Mouse (Mus musculus) heart, adult 2 months (tissue): ENCODE data around the gene Msh5. TPM values are rescaled to one million over a fixed set of nuclear protein-coding genes. Genes with fewer than 3 reads are reported as not detected.
A peak's percentile ranks its signal among the peaks of the same experiment; 100 is the strongest.

ENCODE experiments used
- DNase-seq, 2 experiments: peaks; one replicate each; pipeline ENCODE4 v3.0.0; 2021
- H3K27ac ChIP-seq: fragments of 200-600 bp; 2 replicates; pipeline ENCODE4 v1.8.1; 2022
- H3K27me3 ChIP-seq: fragments of 200-500 bp; 2 replicates; pipeline ENCODE4 v1.6.1; 2012; ENCODE audit warnings: mild to moderate bottlenecking, low read length, inconsistent platforms, mixed read lengths; ENCODE audit not compliant: control insufficient read depth, insufficient read depth
- H3K36me3 ChIP-seq: fragments of 200-500 bp; 2 replicates; pipeline ENCODE4 v1.6.1; 2012; ENCODE audit warnings: low read length, inconsistent platforms; ENCODE audit not compliant: control insufficient read depth, insufficient read depth
- H3K4me1 ChIP-seq: fragments of 200-500 bp; 2 replicates; pipeline ENCODE4 v1.6.1; 2011; ENCODE audit warnings: low read length; ENCODE audit not compliant: control insufficient read depth, insufficient read depth
- H3K4me3 ChIP-seq: fragments of 200-600 bp; 2 replicates; pipeline ENCODE4 v1.8.1; 2022
- H3K79me2 ChIP-seq: fragments of 200-500 bp; replicated peaks from 2 replicates; pipeline ENCODE4 v1.6.1; 2012; ENCODE audit warnings: mild to moderate bottlenecking, inconsistent platforms, low read length, moderate library complexity, mixed read lengths; ENCODE audit not compliant: control insufficient read depth, insufficient read depth
- H3K9ac ChIP-seq: fragments of 200-500 bp; 2 replicates; pipeline ENCODE4 v1.6.1; 2012; ENCODE audit warnings: low read depth, mild to moderate bottlenecking, control low read depth, inconsistent platforms, low read length, mixed read lengths
- CTCF ChIP-seq: fragments of 200-600 bp; IDR thresholded peaks from 2 replicates; pipeline ENCODE4 v1.8.1; 2022; ENCODE audit warnings: antibody characterized with exemption, mild to moderate bottlenecking, moderate library complexity
- EP300 ChIP-seq: fragments of 200-500 bp; IDR thresholded peaks from 2 replicates; pipeline ENCODE4 v1.6.1; 2011; ENCODE audit warnings: low read depth, low read length, control low read depth; ENCODE audit not compliant: insufficient read depth
- POLR2A ChIP-seq: fragments of 200-500 bp; IDR thresholded peaks from 2 replicates; pipeline ENCODE4 v1.6.1; 2011; ENCODE audit warnings: mild to moderate bottlenecking, low read depth, low read length, control low read depth; ENCODE audit not compliant: insufficient read depth
- WGBS: fragments of 180-500 bp; shearing (Covaris S2); methylation state at CpG from one replicate; pipeline ENCODE4 v1.1.7; 2018; 5-methylcytosine and 5-hydroxymethylcytosine counted together
- intact Hi-C: fragments of 180-260 bp; cut with DNase I; formaldehyde crosslinking; loops from one replicate; pipeline ENCODE4 v1.15.1; 2025
- polyA plus RNA-seq: library from polyadenylated mRNA; depleted of rRNA; stranded (reverse); fragments of >200 nt; gene quantifications from 2 replicates; pipeline ENCODE4 v1.2.3, GENCODE M21; 2012
- total RNA-seq, 2 experiments: library from RNA; stranded (reverse); gene quantifications; 2 replicates each; pipeline ENCODE4 v1.2.3; 2021

The Msh5 gene
- total and polyA plus RNA-seq, 3 experiments = 0.23 to 1.2 (median 0.29) TPM

DNA sequence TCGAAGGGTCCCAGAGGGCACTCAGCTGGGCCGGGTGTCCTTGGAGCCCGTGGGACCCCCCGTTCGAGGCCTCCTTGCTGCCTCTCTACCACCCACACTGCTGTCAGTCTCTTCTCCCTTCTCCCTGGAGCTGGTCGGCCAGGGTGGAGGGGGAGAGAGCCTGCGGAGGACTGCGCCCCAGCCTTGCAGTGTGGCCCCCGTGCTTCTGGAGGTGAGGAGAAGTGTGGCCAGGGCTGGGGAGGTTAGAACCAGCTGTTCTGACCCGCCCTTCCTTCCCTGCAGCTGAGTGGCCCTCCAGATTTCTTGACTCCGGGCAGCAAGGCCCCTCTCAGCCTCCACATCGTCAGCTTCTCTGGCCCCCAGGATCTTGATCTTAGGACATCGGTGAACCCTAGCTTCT, 22.3 kb downstream of the Msh5 start:
- Histone ChIP-seq H3K9ac (no peak overlapping the region), H3K27ac (peak overlapping the region; percentile 6), H3K4me3 (no peak overlapping the region), H3K79me2 (no peaks in the 10 kb centered on the region), H3K36me3 (no peaks in the 10 kb centered on the region), H3K4me1 (peaks cover 11% of the 10 kb centered on the region), H3K27me3 (no peaks in the 10 kb centered on the region)
- 67% methylated on average over 13 of the region's 13 CpGs for WGBS
- intact Hi-C loops = loop anchor here (5.0 kb wide), 1 partner anchor 213 kb away; the partner anchor contains the start of gene Nfkbil1
- no peak for DNase-seq
- no peak for TF ChIP-seq POLR2A
- TF ChIP-seq EP300 = no peak
- no peak for TF ChIP-seq CTCF

DNA sequence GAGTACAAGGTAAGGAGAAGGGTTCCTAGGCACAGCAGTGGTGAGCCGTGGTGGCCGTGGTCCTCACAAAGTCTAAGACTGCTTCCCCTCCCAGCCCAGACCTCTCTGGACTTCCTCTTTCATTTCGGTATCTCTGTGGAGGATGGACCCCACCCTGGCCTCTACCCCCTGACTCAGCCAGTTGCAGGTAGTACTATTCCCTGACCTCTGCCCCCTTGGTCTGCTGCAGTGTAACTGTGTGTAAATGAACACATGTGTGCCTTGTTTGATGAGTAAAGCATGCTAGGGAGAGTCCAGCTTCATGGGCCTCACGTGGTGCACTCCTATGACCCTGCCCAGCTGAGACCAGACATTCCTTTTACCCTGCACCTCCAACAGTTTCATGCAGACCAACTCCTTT, 22.8 kb downstream of the Msh5 start:
- Histone ChIP-seq H3K36me3 (no peaks in the 10 kb centered on the region), H3K9ac (no peak overlapping the region), H3K79me2 (no peaks in the 10 kb centered on the region), H3K27ac (peak overlapping the region; percentile 6), H3K27me3 (no peaks in the 10 kb centered on the region), H3K4me1 (peaks cover 11% of the 10 kb centered on the region), H3K4me3 (no peak overlapping the region)
- TF ChIP-seq CTCF (no peak), POLR2A (no peak), EP300 (no peak)
- DNase-seq = peak in 1 of 2 experiments; percentile 39
- intact Hi-C loops = loop anchor here (2.0 to 5.0 kb wide), 2 partner anchors 23 to 214 kb away; partner anchors contain the start of genes Msh5 and Nfkbil1
- 58% methylated on average over 4 of the region's 4 CpGs for WGBS

DNA sequence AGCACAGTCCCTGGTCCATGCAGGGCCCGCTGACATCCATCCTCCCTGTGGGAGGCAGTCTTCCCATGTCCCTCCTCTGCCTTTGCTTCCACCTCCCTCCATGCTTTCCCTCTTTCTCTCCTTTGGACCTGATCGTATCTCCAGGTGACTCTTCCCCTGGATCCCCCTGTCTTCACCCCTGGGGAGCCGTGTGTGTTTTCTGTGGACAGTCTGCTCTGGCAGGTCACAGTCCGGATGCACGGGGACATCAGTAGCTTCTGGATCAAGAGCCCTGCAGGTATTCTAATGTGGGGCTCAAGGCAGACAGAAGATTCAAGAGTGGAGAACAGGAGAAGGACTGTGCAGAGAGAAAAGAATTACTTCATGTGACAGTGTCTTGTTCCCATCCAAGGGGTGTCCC, 23.3 kb downstream of the Msh5 start:
- Histone ChIP-seq H3K27me3 (no peaks in the 10 kb centered on the region), H3K4me3 (no peak overlapping the region), H3K79me2 (no peaks in the 10 kb centered on the region), H3K4me1 (peaks cover 11% of the 10 kb centered on the region), H3K9ac (no peak overlapping the region), H3K27ac (peak overlapping the region; percentile 88; the same call in 1 of the 2 replicates), H3K36me3 (no peaks in the 10 kb centered on the region)
- intact Hi-C loops = loop anchor here (2.0 to 5.0 kb wide), 2 partner anchors 24 to 214 kb away; partner anchors contain the start of genes Msh5 and Nfkbil1
- TF ChIP-seq POLR2A (no peak), EP300 (no peak), CTCF (no peak)
- 89% methylated on average over 5 of the region's 5 CpGs for WGBS
- DNase-seq = no peak

GRCm38 (mm10) chr17:35022541-35023060, 23.9 kb downstream of the Msh5 start:
- intact Hi-C loops = loop anchor here (2.0 to 5.0 kb wide), 2 partner anchors 24 to 215 kb away; partner anchors contain the start of genes Msh5 and Nfkbil1

GRCm38 (mm10) chr17:35021842-35022477, 24.6 kb downstream of the Msh5 start:
- Histone ChIP-seq H3K36me3 (no peaks in the 10 kb centered on the region), H3K4me1 (peaks cover 11% of the 10 kb centered on the region), H3K27me3 (no peaks in the 10 kb centered on the region), H3K79me2 (no peaks in the 10 kb centered on the region), H3K4me3 (peak overlapping the region; percentile 17; the same call in 1 of the 2 replicates), H3K9ac (peak overlapping the region; percentile 49), H3K27ac (peak overlapping the region; percentile 88)
- 27% methylated on average over 6 of the region's 6 CpGs for WGBS
- TF ChIP-seq CTCF = peak; percentile 55
- peak; percentile 52; the same call in 1 of the 2 replicates for TF ChIP-seq POLR2A
- no peak for TF ChIP-seq EP300
- peak in 1 of 2 experiments; percentile 57 for DNase-seq
- intact Hi-C loops = loop anchor here (1.0 to 5.0 kb wide), 6 partner anchors 25 to 215 kb away; partner anchors contain the start of genes Abhd16a, Ddah2, Ly6g6d and Msh5

More at GRCm38 (mm10) chr17:35022541-35023060, 23.9 kb downstream of the Msh5 start:
- Histone ChIP-seq H3K79me2 (no peaks in the 10 kb centered on the region), H3K36me3 (no peaks in the 10 kb centered on the region), H3K27ac (peak overlapping the region; percentile 88), H3K4me1 (peaks cover 11% of the 10 kb centered on the region), H3K4me3 (no peak overlapping the region), H3K27me3 (no peaks in the 10 kb centered on the region), H3K9ac (no peak overlapping the region)
- no peak for DNase-seq
- WGBS = 82% methylated on average over 8 of the region's 8 CpGs
- no peak for TF ChIP-seq EP300
- TF ChIP-seq POLR2A = no peak
- no peak for TF ChIP-seq CTCF
